Mouse (Mus musculus) olfactory bulb, adult 2 months (tissue): Measurements from ENCODE around the gene Wdr72.

Experiments
- CTCF ChIP-seq: fragments of 200-500 bp; IDR thresholded peaks from 2 replicates; pipeline ENCODE4 v1.5.1; 2012; ENCODE audit warnings: low read depth, mild to moderate bottlenecking, low read length, moderate library complexity; ENCODE audit not compliant: insufficient read depth
- POLR2A ChIP-seq: fragments of 200-500 bp; IDR thresholded peaks from 2 replicates; pipeline ENCODE4 v1.6.1; 2012; ENCODE audit warnings: mild to moderate bottlenecking, low read depth, low read length, moderate library complexity; ENCODE audit not compliant: insufficient read depth

GRCm38 (mm10) chr9:74165697-74166096 lies 55.5 kb downstream of the Wdr72 start:
- TF ChIP-seq CTCF: no peak
- TF ChIP-seq POLR2A: no peak
